Mouse (Mus musculus) intestine, postnatal 0 days (tissue): Measurements from ENCODE around the gene Tmem179b. TPM values are rescaled to one million over a fixed set of nuclear protein-coding genes. Genes with fewer than 3 reads are reported as not detected.

Source experiments
- ATAC-seq: fragments of 200-750 bp; cut with Nextera tagmentation; 2 replicates; pipeline ENCODE4 v1.8.0; 2017; ENCODE audit warnings: mild to moderate bottlenecking, moderate TSS enrichment, moderate library complexity
- H3K27ac ChIP-seq: fragments of 300-500 bp; sonication (generic); 2 replicates; pipeline ENCODE4 v1.5.1; 2014; ENCODE audit warnings: mild to moderate bottlenecking, low read depth, low read length, moderate library complexity
- H3K27me3 ChIP-seq: fragments of 300-500 bp; sonication (generic); replicated peaks from 2 replicates; pipeline ENCODE4 v1.6.1; 2014; ENCODE audit warnings: low read length, mixed read lengths; ENCODE audit not compliant: control insufficient read depth, insufficient read depth
- H3K36me3 ChIP-seq: fragments of 300-500 bp; sonication (generic); 2 replicates; pipeline ENCODE4 v1.6.1; 2014; ENCODE audit warnings: mild to moderate bottlenecking, moderate library complexity; ENCODE audit not compliant: control insufficient read depth, insufficient read depth
- H3K4me1 ChIP-seq: fragments of 300-500 bp; sonication (generic); replicated peaks from 2 replicates; pipeline ENCODE4 v1.6.1; 2014; ENCODE audit warnings: antibody characterized with exemption, low read length, mixed read lengths; ENCODE audit not compliant: control insufficient read depth, insufficient read depth
- H3K4me2 ChIP-seq: fragments of 300-500 bp; sonication (generic); replicated peaks from 2 replicates; pipeline ENCODE4 v1.6.1; 2014; ENCODE audit warnings: low read depth, mild to moderate bottlenecking, moderate library complexity
- H3K4me3 ChIP-seq: fragments of 300-500 bp; sonication (generic); 2 replicates; pipeline ENCODE4 v1.5.1; 2014; ENCODE audit warnings: low read depth, low read length
- H3K9ac ChIP-seq: fragments of 300-500 bp; sonication (generic); 2 replicates; pipeline ENCODE4 v1.6.1; 2014; ENCODE audit warnings: mild to moderate bottlenecking, low read depth, low read length
- H3K9me3 ChIP-seq: fragments of 300-500 bp; sonication (generic); 2 replicates; pipeline ENCODE4 v1.6.1; 2016; ENCODE audit warnings: mixed run types; ENCODE audit not compliant: control insufficient read depth
- CTCF ChIP-seq: sonication (generic); IDR thresholded peaks from 2 replicates; pipeline ENCODE4 v1.5.1; 2016; ENCODE audit warnings: low read depth, mild to moderate bottlenecking, control low read depth, antibody characterized with exemption, moderate library complexity
- WGBS: fragments of 180-500 bp; shearing (Covaris S2); extraction: QIAGEN DNeasy Blood & Tissue Kit; methylation state at CpG from one replicate; pipeline ENCODE4 v1.1.7; 2014; 5-methylcytosine and 5-hydroxymethylcytosine counted together
- microRNA-seq: library from miRNA; unstranded; fragments of <30 nt; microRNA quantifications from one replicate; pipeline ENCODE4, GENCODE M21; 2016
- polyA plus RNA-seq: library from polyadenylated mRNA; unstranded; fragments of >200 nt; fragmentation: Nextera tagmentation; extraction: Ambion mirVana; gene quantifications from 2 replicates; pipeline ENCODE4 v1.2.1, GENCODE M21; 2015

Gene Tmem179b
- polyA plus RNA-seq, 1 experiment from 2014 or later = 97.4 TPM

- under 1% methylated on average over 50 of the region's 50 CpGs for WGBS
- TF ChIP-seq CTCF = no peak
- peak within 1 kb of the TSS; percentile 97 for H3K27ac ChIP-seq
- H3K9me3 ChIP-seq = no peaks in the 10 kb centered on the region
- H3K4me3 ChIP-seq = peak within 1 kb of the TSS; percentile 71
- peak within 1 kb of the TSS; percentile 88 for H3K9ac ChIP-seq
- H3K27me3 ChIP-seq = no peaks in the 10 kb centered on the region
- no peaks in the 10 kb centered on the region for H3K4me1 ChIP-seq
- peaks cover 26% of the 10 kb centered on the region for H3K36me3 ChIP-seq
- H3K4me2 ChIP-seq = peak within 1 kb of the TSS; percentile 69
- peak; percentile 97 for ATAC-seq
Measured at GRCm38 (mm10) chr19:8722907-8723573, 51.2 kb downstream of the Tmem179b start, which contains the start of gene Slc3a2. Slc3a2 (minus strand) TSS chr19:8723369.

DNA sequence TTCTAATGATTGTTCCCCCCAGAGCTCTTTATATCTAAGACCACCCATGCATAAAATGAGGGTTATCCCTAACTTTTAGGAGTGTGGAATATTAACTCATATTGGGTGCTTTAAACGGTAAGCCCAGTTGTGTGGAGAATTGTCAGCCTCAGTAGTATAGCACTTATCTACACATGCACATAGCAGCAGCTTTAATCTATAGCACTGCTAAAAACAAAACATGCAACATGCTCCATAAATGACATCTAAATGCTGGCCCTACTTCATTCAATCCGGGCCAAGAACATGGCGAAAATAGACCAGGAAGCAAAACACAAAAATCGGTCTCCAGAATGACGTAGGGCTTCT, 51.7 kb downstream of the Tmem179b start:
- 2% methylated on average over 5 of the region's 5 CpGs for WGBS
- H3K36me3 ChIP-seq = peaks cover 26% of the 10 kb centered on the region
- peak overlapping the region; percentile 69 for H3K4me2 ChIP-seq
- no peaks in the 10 kb centered on the region for H3K4me1 ChIP-seq
- H3K9me3 ChIP-seq = no peaks in the 10 kb centered on the region
- H3K27ac ChIP-seq = peak overlapping the region; percentile 97
- ATAC-seq = no peak
- no peaks in the 10 kb centered on the region for H3K27me3 ChIP-seq
- peak overlapping the region; percentile 88 for H3K9ac ChIP-seq
- peak overlapping the region; percentile 71 for H3K4me3 ChIP-seq
- TF ChIP-seq CTCF = no peak

Small RNAs within 50 kb of the gene (microRNA-seq; reads per million reads assigned to microRNA genes)
- gene Mir6992 = not detected

Other genes with a start within 250 kb of the Tmem179b start
- 0.05 and 0.13 TPM in 2 replicates for gene Slc22a8, start 183.2 kb downstream of the Tmem179b start, polyA plus RNA-seq
- 0.03 and 0.10 TPM in 2 replicates for gene Slc22a6, start 156.4 kb downstream of the Tmem179b start, polyA plus RNA-seq
- 0.78 and 0.98 TPM in 2 replicates for gene Chrm1, start 110.7 kb downstream of the Tmem179b start, polyA plus RNA-seq
- gene Slc3a2, start 51.1 kb downstream of the Tmem179b start, polyA plus RNA-seq = 237 and 283 TPM in 2 replicates
- 32.8 and 33.4 TPM in 2 replicates for gene Wdr74, start 38.6 kb downstream of the Tmem179b start, polyA plus RNA-seq
- gene 1700092M07Rik, start 33.7 kb downstream of the Tmem179b start, polyA plus RNA-seq = 0.50 and 0.56 TPM in 2 replicates
- gene Stx5a, start 33.1 kb downstream of the Tmem179b start, polyA plus RNA-seq = 83.4 and 89.2 TPM in 2 replicates
- 54.5 and 57.2 TPM in 2 replicates for gene Nxf1, start 17.4 kb downstream of the Tmem179b start, polyA plus RNA-seq
- 136 and 137 TPM in 2 replicates for gene Tmem223, start 3.5 kb downstream of the Tmem179b start, polyA plus RNA-seq
- 12.0 and 13.2 TPM in 2 replicates for gene Taf6l, start 11.9 kb upstream of the Tmem179b start, polyA plus RNA-seq
- gene Polr2g, start 24.1 kb upstream of the Tmem179b start, polyA plus RNA-seq = 114 and 115 TPM in 2 replicates
- gene Zbtb3, start 28.1 kb upstream of the Tmem179b start, polyA plus RNA-seq = 1.9 and 2.0 TPM in 2 replicates
- gene Ttc9c, start 44.9 kb upstream of the Tmem179b start, polyA plus RNA-seq = 18.2 and 19.9 TPM in 2 replicates
- 5.4 and 6.0 TPM in 2 replicates for gene Hnrnpul2, start 45.5 kb upstream of the Tmem179b start, polyA plus RNA-seq
- gene AC129217.1, start 55.3 kb upstream of the Tmem179b start, polyA plus RNA-seq = not detected in 2 replicates
- 43.2 and 47.2 TPM in 2 replicates for gene Bscl2, start 63.0 kb upstream of the Tmem179b start, polyA plus RNA-seq
- 9.4 and 10.9 TPM in 2 replicates for gene Gng3, start 64.7 kb upstream of the Tmem179b start, polyA plus RNA-seq
- gene Lrrn4cl, start 76.3 kb upstream of the Tmem179b start, polyA plus RNA-seq = 2.2 TPM in 2 replicates
- 170 and 180 TPM in 2 replicates for gene Ubxn1, start 97.0 kb upstream of the Tmem179b start, polyA plus RNA-seq
- 65.4 and 67.9 TPM in 2 replicates for gene Uqcc3, start 106.5 kb upstream of the Tmem179b start, polyA plus RNA-seq
- gene Lbhd1, start 109.3 kb upstream of the Tmem179b start, polyA plus RNA-seq = 44.1 and 44.6 TPM in 2 replicates
- gene Gm49403, start 109.5 kb upstream of the Tmem179b start, polyA plus RNA-seq = not detected in 2 replicates
- 54.5 and 55.6 TPM in 2 replicates for gene 1810009A15Rik, start 114.4 kb upstream of the Tmem179b start, polyA plus RNA-seq
- gene Gm49416, start 114.5 kb upstream of the Tmem179b start, polyA plus RNA-seq = not detected in 2 replicates
- gene Ints5, start 118.5 kb upstream of the Tmem179b start, polyA plus RNA-seq = 14.5 and 16.1 TPM in 2 replicates
- 41.4 and 42.3 TPM in 2 replicates for gene Ganab, start 123.6 kb upstream of the Tmem179b start, polyA plus RNA-seq
- gene B3gat3, start 145.9 kb upstream of the Tmem179b start, polyA plus RNA-seq = 36.6 and 37.5 TPM in 2 replicates
- gene Rom1, start 154.9 kb upstream of the Tmem179b start, polyA plus RNA-seq = 6.3 and 6.7 TPM in 2 replicates
- gene Eml3, start 155.1 kb upstream of the Tmem179b start, polyA plus RNA-seq = 12.0 and 13.6 TPM in 2 replicates
- gene Mta2, start 167.4 kb upstream of the Tmem179b start, polyA plus RNA-seq = 53.1 and 54.1 TPM in 2 replicates
- gene Tut1, start 179.4 kb upstream of the Tmem179b start, polyA plus RNA-seq = 10.7 and 11.1 TPM in 2 replicates
- gene Eef1g, start 192.6 kb upstream of the Tmem179b start, polyA plus RNA-seq = 164 and 168 TPM in 2 replicates
- gene Ahnak, start 214.8 kb upstream of the Tmem179b start, polyA plus RNA-seq = 26.2 and 30.1 TPM in 2 replicates